Mouse (Mus musculus) heart, postnatal 0 days (tissue): ENCODE measurements around the gene Galnt11. TPM values are rescaled to one million over a fixed set of nuclear protein-coding genes. Genes with fewer than 3 reads are reported as not detected.

Source experiments
- ATAC-seq: fragments of 200-750 bp; cut with Nextera tagmentation; 2 replicates; pipeline ENCODE4 v1.8.0; 2017; ENCODE audit warnings: low read depth, moderate number of reproducible peaks, moderate library complexity; ENCODE audit not compliant: insufficient read depth
- DNase-seq: peaks from one replicate; pipeline ENCODE4 v3.0.0-alpha.2; 2016; ENCODE audit warnings: low spot score
- H3K27ac ChIP-seq: fragments of 300-500 bp; sonication (generic); 2 replicates; pipeline ENCODE4 v1.5.1; 2014; ENCODE audit warnings: low read depth, mild to moderate bottlenecking
- H3K27me3 ChIP-seq: fragments of 300-500 bp; sonication (generic); 2 replicates; pipeline ENCODE4 v1.6.1; 2014; ENCODE audit warnings: low read length, mixed read lengths; ENCODE audit not compliant: control insufficient read depth, insufficient read depth
- H3K36me3 ChIP-seq: fragments of 300-500 bp; sonication (generic); replicated peaks from 2 replicates; pipeline ENCODE4 v1.6.1; 2014; ENCODE audit warnings: low read length, mixed read lengths; ENCODE audit not compliant: control insufficient read depth, insufficient read depth
- H3K4me1 ChIP-seq: fragments of 300-500 bp; sonication (generic); 2 replicates; pipeline ENCODE4 v1.6.1; 2014; ENCODE audit warnings: antibody characterized with exemption; ENCODE audit not compliant: control insufficient read depth, insufficient read depth
- H3K4me2 ChIP-seq: fragments of 300-500 bp; sonication (generic); 2 replicates; pipeline ENCODE4 v1.6.1; 2014; ENCODE audit warnings: low read depth, mild to moderate bottlenecking, low read length, moderate library complexity
- H3K4me3 ChIP-seq: fragments of 300-500 bp; sonication (generic); 2 replicates; pipeline ENCODE4 v1.5.1; 2014; ENCODE audit warnings: low read depth, low read length
- H3K9ac ChIP-seq: fragments of 300-500 bp; sonication (generic); replicated peaks from 2 replicates; pipeline ENCODE4 v1.6.1; 2014; ENCODE audit warnings: low read depth, low read length, mixed read lengths
- H3K9me3 ChIP-seq: fragments of 300-500 bp; sonication (generic); replicated peaks from 2 replicates; pipeline ENCODE4 v1.6.1; 2016; ENCODE audit warnings: low read length; ENCODE audit not compliant: control insufficient read depth
- CTCF ChIP-seq: IDR thresholded peaks from 2 replicates; pipeline ENCODE4 v1.5.1; 2016; ENCODE audit warnings: antibody characterized with exemption, control low read depth, low read depth
- EP300 ChIP-seq: IDR thresholded peaks from 2 replicates; pipeline ENCODE4 v1.6.1; 2016; ENCODE audit warnings: antibody characterized with exemption, low read depth
- WGBS: fragments of 180-500 bp; shearing (Covaris S2); extraction: QIAGEN DNeasy Blood & Tissue Kit; methylation state at CpG from one replicate; pipeline ENCODE4 v1.1.7; 2014; 5-methylcytosine and 5-hydroxymethylcytosine counted together
- polyA plus RNA-seq: library from polyadenylated mRNA; unstranded; fragments of >200 nt; fragmentation: Nextera tagmentation; extraction: Ambion mirVana; gene quantifications from 2 replicates; pipeline ENCODE4 v1.2.1, GENCODE M21; 2015
- total RNA-seq: library from RNA; depleted of rRNA; stranded (reverse); fragments of >200 nt; gene quantifications from 2 replicates; pipeline ENCODE4 v1.2.3, GENCODE M21; 2014; ENCODE audit warnings: low replicate concordance

Gene Galnt11
- total and polyA plus RNA-seq, 2 experiments from 2014 or later = 28.6 to 31.5 TPM

DNA sequence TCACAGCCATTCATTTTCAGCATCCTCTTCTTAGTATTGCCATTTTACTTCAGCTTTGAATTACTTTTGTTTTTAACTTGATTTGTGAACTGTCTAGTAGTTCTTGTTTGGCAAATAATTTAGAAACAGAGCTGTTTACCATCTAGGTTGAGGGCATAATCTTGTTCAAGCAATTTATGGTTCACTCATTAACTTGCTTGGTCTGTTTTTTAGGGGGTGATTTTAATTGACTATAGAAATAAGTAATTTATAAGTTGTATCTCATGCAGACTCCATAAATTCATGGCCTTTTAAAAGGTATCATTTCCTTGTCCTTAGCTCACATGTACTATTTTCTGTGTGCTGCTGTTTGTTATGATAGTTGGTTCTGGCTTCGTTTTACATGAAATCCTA lies 24.8 kb downstream of the Galnt11 start:
- Histone ChIP-seq H3K27me3 (no peaks in the 10 kb centered on the region), H3K9me3 (no peaks in the 10 kb centered on the region), H3K36me3 (peaks cover 22% of the 10 kb centered on the region), H3K4me1 (no peaks in the 10 kb centered on the region), H3K4me3 (no peak overlapping the region), H3K4me2 (no peak overlapping the region), H3K27ac (no peak overlapping the region), H3K9ac (no peak overlapping the region)
- WGBS = 81% methylated on average over 1 of the region's 1 CpGs
- DNase-seq = no peak
- TF ChIP-seq EP300 (no peak), CTCF (no peak)
- no peak for ATAC-seq

- Histone ChIP-seq H3K27ac (no peak overlapping the region), H3K9me3 (no peaks in the 10 kb centered on the region), H3K36me3 (peaks cover 26% of the 10 kb centered on the region), H3K4me1 (no peaks in the 10 kb centered on the region), H3K4me3 (no peak overlapping the region), H3K9ac (no peak overlapping the region), H3K27me3 (no peaks in the 10 kb centered on the region), H3K4me2 (no peak overlapping the region)
- WGBS = 70% methylated on average over 3 of the region's 3 CpGs
- TF ChIP-seq EP300 (no peak), CTCF (no peak)
- DNase-seq (no peak), ATAC-seq (no peak)
Observed at GRCm38 (mm10) chr5:25247036-25247435, 25.3 kb downstream of the Galnt11 start.

- H3K9ac ChIP-seq = no peak overlapping the region
- no peak overlapping the region for H3K4me2 ChIP-seq
- 30% methylated on average over 2 of the region's 2 CpGs for WGBS
- H3K36me3 ChIP-seq = peaks cover 63% of the 10 kb centered on the region
- ATAC-seq (no peak), DNase-seq (no peak)
- no peak overlapping the region for H3K4me3 ChIP-seq
- no peaks in the 10 kb centered on the region for H3K9me3 ChIP-seq
- H3K4me1 ChIP-seq = no peaks in the 10 kb centered on the region
- H3K27me3 ChIP-seq = no peaks in the 10 kb centered on the region
- no peak overlapping the region; the same call in 1 of the 2 replicates for H3K27ac ChIP-seq
- TF ChIP-seq CTCF = no peak
- no peak for TF ChIP-seq EP300
Observed at GRCm38 (mm10) chr5:25252423-25252822, 30.7 kb downstream of the Galnt11 start.

DNA sequence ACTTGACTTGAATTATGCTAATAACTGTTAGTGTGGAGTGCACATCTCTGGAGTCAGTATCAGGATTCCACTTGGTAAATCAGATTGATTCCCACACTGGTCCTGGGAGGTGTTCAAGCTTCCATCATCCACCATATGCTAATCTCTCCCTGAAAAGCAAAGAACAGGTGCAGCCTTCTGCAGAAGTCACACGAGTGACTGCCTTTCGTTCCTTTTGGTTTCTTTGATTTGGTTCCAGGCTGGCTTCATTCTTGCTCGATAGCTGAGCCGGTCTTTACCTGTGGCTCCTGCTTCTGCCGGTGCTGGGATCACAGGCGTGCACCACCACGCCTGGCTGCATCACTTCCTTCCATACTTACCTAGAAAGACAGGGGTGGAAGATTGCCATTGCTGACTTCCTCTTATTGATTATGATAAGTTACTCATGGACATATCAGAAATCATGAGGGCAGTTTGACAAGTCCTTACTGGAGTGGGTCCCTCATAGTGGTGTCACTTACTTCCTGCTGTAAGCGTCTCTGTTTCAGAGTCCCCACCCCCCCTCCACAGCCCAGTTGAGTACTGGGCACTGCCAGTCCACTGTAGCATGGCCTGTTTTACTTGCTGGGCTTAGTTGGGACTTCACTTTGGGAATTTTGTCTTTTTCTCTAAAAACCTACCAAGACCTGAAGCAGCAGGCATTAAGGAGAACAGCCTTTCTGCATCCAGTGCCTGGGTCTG lies 31.3 kb downstream of the Galnt11 start:
- WGBS = 79% methylated on average over 8 of the region's 8 CpGs
- H3K36me3 ChIP-seq = peaks cover 69% of the 10 kb centered on the region
- DNase-seq (no peak), ATAC-seq (no peak)
- no peaks in the 10 kb centered on the region for H3K4me1 ChIP-seq
- TF ChIP-seq EP300 (no peak), CTCF (no peak)
- H3K9ac ChIP-seq = no peak overlapping the region
- H3K27ac ChIP-seq = no peak overlapping the region
- no peak overlapping the region for H3K4me2 ChIP-seq
- no peaks in the 10 kb centered on the region for H3K9me3 ChIP-seq
- no peaks in the 10 kb centered on the region for H3K27me3 ChIP-seq
- H3K4me3 ChIP-seq = no peak overlapping the region

GRCm38 (mm10) chr5:25254491-25254890 lies 32.8 kb downstream of the Galnt11 start:
- no peaks in the 10 kb centered on the region for H3K27me3 ChIP-seq
- WGBS = 93% methylated on average over 4 of the region's 4 CpGs
- no peak for DNase-seq
- TF ChIP-seq EP300 (no peak), CTCF (no peak)
- ATAC-seq = no peak
- H3K9me3 ChIP-seq = no peaks in the 10 kb centered on the region
- H3K4me1 ChIP-seq = no peaks in the 10 kb centered on the region
- no peak overlapping the region for H3K9ac ChIP-seq
- no peak overlapping the region for H3K27ac ChIP-seq
- no peak overlapping the region for H3K4me2 ChIP-seq
- no peak overlapping the region for H3K4me3 ChIP-seq
- peaks cover 84% of the 10 kb centered on the region for H3K36me3 ChIP-seq

- no peak overlapping the region for H3K9ac ChIP-seq
- no peaks in the 10 kb centered on the region for H3K9me3 ChIP-seq
- no peak overlapping the region for H3K27ac ChIP-seq
- ATAC-seq (no peak), DNase-seq (no peak)
- H3K4me3 ChIP-seq = no peak overlapping the region
- 66% methylated on average over 2 of the region's 2 CpGs for WGBS
- TF ChIP-seq EP300 = no peak
- TF ChIP-seq CTCF = no peak
- H3K36me3 ChIP-seq = peaks cover 80% of the 10 kb centered on the region
- no peaks in the 10 kb centered on the region for H3K4me1 ChIP-seq
- H3K4me2 ChIP-seq = no peak overlapping the region
- H3K27me3 ChIP-seq = no peaks in the 10 kb centered on the region
Observed at GRCm38 (mm10) chr5:25256686-25257085, 35.0 kb downstream of the Galnt11 start.
